Mouse (Mus musculus): Measurements from ENCODE around the gene Nol10. TPM values are rescaled to one million over a fixed set of nuclear protein-coding genes. Genes with fewer than 3 reads are reported as not detected.

Nol10 gene
- polyA plus RNA-seq, 1 experiment from 2014 or later, result 37.5 TPM

DNA sequence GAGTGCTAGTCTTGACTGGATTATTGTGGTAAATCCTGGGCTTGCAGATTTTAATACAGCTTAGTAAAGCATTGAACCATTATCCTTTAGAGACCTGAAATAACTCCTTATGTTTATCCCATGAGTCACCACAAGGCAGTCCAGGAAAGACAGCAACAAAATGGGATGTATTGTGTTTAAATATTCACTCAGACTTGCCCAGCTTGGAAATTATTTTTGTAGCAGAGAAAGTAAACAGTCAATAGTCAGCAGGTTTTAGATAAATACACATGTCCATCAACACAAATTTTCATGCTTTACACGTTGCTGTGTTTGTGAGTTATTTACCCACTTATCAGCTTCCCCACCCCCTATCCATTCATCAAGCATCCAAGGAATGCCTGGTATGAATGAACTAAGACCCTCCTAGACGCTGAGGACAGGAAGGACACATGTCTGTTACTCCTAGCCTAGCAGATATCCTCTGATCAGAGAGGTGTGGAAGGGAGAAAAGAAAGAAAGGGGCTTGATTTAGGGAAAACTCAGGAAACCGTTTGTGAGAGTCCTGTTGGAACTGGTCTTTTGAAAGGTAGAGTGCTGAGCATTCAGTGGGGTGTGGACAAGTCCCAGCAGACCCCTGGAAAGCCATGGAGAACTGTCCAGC is 72.0 kb downstream of the Nol10 start:
- 34% methylated on average over 3 of the region's 3 CpGs for WGBS
- Histone ChIP-seq H3K4me3 (ENCODE audit: low read depth, low read length) (no peak overlapping the region), H3K9ac (replicated peaks; ENCODE audit: low read length) (no peak overlapping the region), H3K4me2 (ENCODE audit: low read depth, low read length) (no peak overlapping the region), H3K36me3 (replicated peaks; ENCODE audit: control insufficient read depth, insufficient read depth, low read depth, low read length) (peaks cover 3% of the 10 kb centered on the region; the same call in 1 of the 2 replicates), H3K27ac (replicated peaks; ENCODE audit: low read depth, low read length) (no peak overlapping the region), H3K9me3 (replicated peaks; ENCODE audit: control insufficient read depth, low read length) (no peaks in the 10 kb centered on the region), H3K27me3 (ENCODE audit: control insufficient read depth, insufficient read depth, low read length) (no peaks in the 10 kb centered on the region), H3K4me1 (ENCODE audit: control insufficient read depth, insufficient read depth, low read length) (no peaks in the 10 kb centered on the region)
- no peak for ATAC-seq (replicated peaks; ENCODE audit: insufficient number of reproducible peaks, low FRiP score, low TSS enrichment, low read depth)
- no peak for DNase-seq (ENCODE audit: low spot score)

GRCm38 (mm10) chr12:17425254-17426169 is 77.3 kb downstream of the Nol10 start:
- 81% methylated on average over 11 of the region's 11 CpGs for WGBS

DNA sequence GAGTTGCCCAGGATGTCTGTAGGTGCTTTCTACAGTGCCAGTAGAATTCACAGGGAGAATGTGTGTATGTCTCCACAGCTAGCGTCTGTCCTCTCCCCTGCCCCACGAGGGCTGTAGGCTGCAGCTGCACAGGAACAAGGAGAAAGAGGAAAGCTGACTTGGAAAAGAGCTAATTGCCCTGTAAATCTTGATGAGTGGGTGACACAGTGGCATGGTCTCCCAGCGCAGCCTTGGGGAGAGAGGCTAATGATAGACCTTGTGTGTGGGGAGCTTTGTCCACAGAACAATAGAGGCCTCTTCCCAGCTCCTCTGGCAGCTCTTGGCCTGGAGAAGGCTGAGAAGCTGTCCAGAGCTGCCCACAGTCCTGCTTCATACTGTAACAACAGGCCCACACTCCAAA is 78.5 kb downstream of the Nol10 start:
- no peak for ATAC-seq (replicated peaks; ENCODE audit: insufficient number of reproducible peaks, low FRiP score, low TSS enrichment, low read depth)

More at GRCm38 (mm10) chr12:17425254-17426169, 77.3 kb downstream of the Nol10 start:
- no peaks in the 10 kb centered on the region for H3K9me3 ChIP-seq (replicated peaks; ENCODE audit: control insufficient read depth, low read length)
- 0 out of 2 replicates have a peak, but pooled peaks cover 2% of the 10 kb centered on the region for H3K36me3 ChIP-seq (replicated peaks; ENCODE audit: control insufficient read depth, insufficient read depth, low read depth, low read length)
- no peaks in the 10 kb centered on the region for H3K4me1 ChIP-seq (ENCODE audit: control insufficient read depth, insufficient read depth, low read length)
- ATAC-seq (replicated peaks; ENCODE audit: insufficient number of reproducible peaks, low FRiP score, low TSS enrichment, low read depth) (no peak), DNase-seq (ENCODE audit: low spot score) (no peak)
- no peak overlapping the region for H3K4me2 ChIP-seq (ENCODE audit: low read depth, low read length)
- no peak overlapping the region for H3K4me3 ChIP-seq (ENCODE audit: low read depth, low read length)
- H3K27ac ChIP-seq (replicated peaks; ENCODE audit: low read depth, low read length), result no peak overlapping the region
- no peak overlapping the region for H3K9ac ChIP-seq (replicated peaks; ENCODE audit: low read length)
- no peaks in the 10 kb centered on the region for H3K27me3 ChIP-seq (ENCODE audit: control insufficient read depth, insufficient read depth, low read length)

DNA sequence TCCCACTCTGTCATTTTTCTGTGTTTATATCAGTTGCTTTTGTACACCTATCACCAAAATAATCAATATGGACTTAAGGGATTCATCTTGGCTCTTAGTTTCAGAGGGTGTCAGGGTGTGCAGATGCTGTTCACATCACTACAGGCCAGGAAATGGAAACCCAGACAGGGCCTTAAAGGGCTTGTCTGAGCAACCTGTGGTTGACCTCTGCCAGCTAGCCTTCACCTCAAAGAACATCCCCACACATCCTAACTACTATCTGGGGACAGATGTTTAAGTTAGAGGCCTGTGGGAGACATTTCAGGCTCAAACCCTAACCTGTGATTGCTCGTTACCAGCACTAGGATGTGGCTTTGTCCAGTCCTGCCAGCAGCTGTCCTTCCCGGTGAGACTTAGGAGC is 82.3 kb downstream of the Nol10 start:
- Histone ChIP-seq H3K4me2 (ENCODE audit: low read depth, low read length) (no peak overlapping the region), H3K9ac (replicated peaks; ENCODE audit: low read length) (no peak overlapping the region), H3K9me3 (replicated peaks; ENCODE audit: control insufficient read depth, low read length) (no peaks in the 10 kb centered on the region), H3K36me3 (replicated peaks; ENCODE audit: control insufficient read depth, insufficient read depth, low read depth, low read length) (peaks cover 5% of the 10 kb centered on the region; the same call in 1 of the 2 replicates), H3K27me3 (ENCODE audit: control insufficient read depth, insufficient read depth, low read length) (no peaks in the 10 kb centered on the region), H3K4me1 (ENCODE audit: control insufficient read depth, insufficient read depth, low read length) (no peaks in the 10 kb centered on the region), H3K27ac (replicated peaks; ENCODE audit: low read depth, low read length) (no peak overlapping the region), H3K4me3 (ENCODE audit: low read depth, low read length) (no peak overlapping the region)
- WGBS, result 76% methylated on average over 2 of the region's 2 CpGs
- ATAC-seq (replicated peaks; ENCODE audit: insufficient number of reproducible peaks, low FRiP score, low TSS enrichment, low read depth), result no peak
- no peak for DNase-seq (ENCODE audit: low spot score)

More for the DNA sequence above, 78.5 kb downstream of the Nol10 start:
- H3K36me3 ChIP-seq (replicated peaks; ENCODE audit: control insufficient read depth, insufficient read depth, low read depth, low read length), result peaks cover 4% of the 10 kb centered on the region; the same call in 1 of the 2 replicates
- no peak overlapping the region for H3K9ac ChIP-seq (replicated peaks; ENCODE audit: low read length)
- WGBS, result 82% methylated on average over 3 of the region's 3 CpGs
- no peak for DNase-seq (ENCODE audit: low spot score)
- no peaks in the 10 kb centered on the region for H3K27me3 ChIP-seq (ENCODE audit: control insufficient read depth, insufficient read depth, low read length)
- H3K4me1 ChIP-seq (ENCODE audit: control insufficient read depth, insufficient read depth, low read length), result no peaks in the 10 kb centered on the region
- H3K4me2 ChIP-seq (ENCODE audit: low read depth, low read length), result no peak overlapping the region
- H3K9me3 ChIP-seq (replicated peaks; ENCODE audit: control insufficient read depth, low read length), result no peaks in the 10 kb centered on the region
- no peak overlapping the region for H3K4me3 ChIP-seq (ENCODE audit: low read depth, low read length)
- H3K27ac ChIP-seq (replicated peaks; ENCODE audit: low read depth, low read length), result no peak overlapping the region

DNA sequence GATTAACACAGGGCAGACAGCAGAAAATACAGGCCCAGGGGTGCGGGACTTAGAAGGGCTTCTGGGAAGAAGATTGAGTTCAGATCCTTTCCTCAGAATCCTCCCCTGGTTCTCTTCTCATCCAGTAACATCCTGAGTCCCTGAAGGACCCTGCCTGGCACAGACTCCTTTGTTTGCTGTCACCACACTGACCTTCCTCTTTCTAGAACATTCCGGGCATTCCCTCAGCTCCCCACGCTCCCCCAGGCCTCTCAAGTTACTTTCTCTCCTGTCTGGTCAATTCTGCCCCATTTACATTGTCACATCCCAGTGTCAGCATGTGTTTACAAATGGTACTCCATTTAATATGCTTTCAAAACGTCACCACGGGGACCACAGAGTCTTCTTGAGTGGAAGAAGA is 82.9 kb downstream of the Nol10 start:
- H3K36me3 ChIP-seq (replicated peaks; ENCODE audit: control insufficient read depth, insufficient read depth, low read depth, low read length), result peaks cover 5% of the 10 kb centered on the region; the same call in 1 of the 2 replicates

DNA sequence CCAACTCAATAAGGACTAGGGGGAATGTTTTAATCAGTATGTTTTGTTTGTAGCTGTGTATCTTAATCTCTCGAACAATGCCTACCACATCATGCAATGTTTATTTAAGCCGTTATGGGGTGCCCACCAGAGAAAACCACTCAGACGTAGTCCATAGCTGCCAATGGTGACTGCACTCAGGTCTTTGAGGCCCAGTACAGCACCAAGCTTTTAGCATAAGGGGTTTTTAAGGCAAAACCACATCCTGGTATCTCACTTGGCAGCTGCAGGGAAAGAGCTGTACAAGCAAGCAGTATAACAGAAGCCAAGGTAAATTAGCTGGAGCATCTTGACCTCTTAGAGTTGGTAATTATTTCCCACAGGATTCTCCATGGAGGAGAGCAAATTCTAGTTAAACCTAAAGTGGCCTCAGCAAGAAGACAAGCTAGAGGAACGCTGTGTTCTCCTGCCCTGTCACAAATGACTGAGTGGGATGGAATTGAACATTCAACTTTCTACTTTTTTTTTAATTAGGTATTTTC is 83.6 kb downstream of the Nol10 start:
- Histone ChIP-seq H3K4me1 (ENCODE audit: control insufficient read depth, insufficient read depth, low read length) (no peaks in the 10 kb centered on the region), H3K4me2 (ENCODE audit: low read depth, low read length) (no peak overlapping the region), H3K4me3 (ENCODE audit: low read depth, low read length) (no peak overlapping the region), H3K9me3 (replicated peaks; ENCODE audit: control insufficient read depth, low read length) (no peaks in the 10 kb centered on the region), H3K9ac (replicated peaks; ENCODE audit: low read length) (no peak overlapping the region), H3K27ac (replicated peaks; ENCODE audit: low read depth, low read length) (no peak overlapping the region), H3K27me3 (ENCODE audit: control insufficient read depth, insufficient read depth, low read length) (no peaks in the 10 kb centered on the region), H3K36me3 (replicated peaks; ENCODE audit: control insufficient read depth, insufficient read depth, low read depth, low read length) (peaks cover 5% of the 10 kb centered on the region; the same call in 1 of the 2 replicates)
- DNase-seq (ENCODE audit: low spot score) (no peak), ATAC-seq (replicated peaks; ENCODE audit: insufficient number of reproducible peaks, low FRiP score, low TSS enrichment, low read depth) (no peak)
- WGBS, result 89% methylated on average over 4 of the region's 4 CpGs

More for the DNA sequence above, 82.9 kb downstream of the Nol10 start:
- Histone ChIP-seq H3K27me3 (ENCODE audit: control insufficient read depth, insufficient read depth, low read length) (no peaks in the 10 kb centered on the region), H3K27ac (replicated peaks; ENCODE audit: low read depth, low read length) (no peak overlapping the region), H3K4me2 (ENCODE audit: low read depth, low read length) (no peak overlapping the region), H3K9me3 (replicated peaks; ENCODE audit: control insufficient read depth, low read length) (no peaks in the 10 kb centered on the region), H3K4me1 (ENCODE audit: control insufficient read depth, insufficient read depth, low read length) (no peaks in the 10 kb centered on the region), H3K4me3 (ENCODE audit: low read depth, low read length) (no peak overlapping the region), H3K9ac (replicated peaks; ENCODE audit: low read length) (no peak overlapping the region)
- DNase-seq (ENCODE audit: low spot score) (no peak), ATAC-seq (replicated peaks; ENCODE audit: insufficient number of reproducible peaks, low FRiP score, low TSS enrichment, low read depth) (no peak)
- 82% methylated on average over 5 of the region's 5 CpGs for WGBS

GRCm38 (mm10) chr12:17433712-17434111 is 85.5 kb downstream of the Nol10 start:
- ATAC-seq (replicated peaks; ENCODE audit: insufficient number of reproducible peaks, low FRiP score, low TSS enrichment, low read depth), result no peak
- DNase-seq (ENCODE audit: low spot score), result no peak
- Histone ChIP-seq H3K27me3 (ENCODE audit: control insufficient read depth, insufficient read depth, low read length) (no peaks in the 10 kb centered on the region), H3K27ac (replicated peaks; ENCODE audit: low read depth, low read length) (no peak overlapping the region), H3K4me3 (ENCODE audit: low read depth, low read length) (no peak overlapping the region), H3K9ac (replicated peaks; ENCODE audit: low read length) (no peak overlapping the region), H3K9me3 (replicated peaks; ENCODE audit: control insufficient read depth, low read length) (no peaks in the 10 kb centered on the region), H3K4me1 (ENCODE audit: control insufficient read depth, insufficient read depth, low read length) (no peaks in the 10 kb centered on the region), H3K4me2 (ENCODE audit: low read depth, low read length) (no peak overlapping the region), H3K36me3 (replicated peaks; ENCODE audit: control insufficient read depth, insufficient read depth, low read depth, low read length) (peaks cover 3% of the 10 kb centered on the region; the same call in 1 of the 2 replicates)
- WGBS, result 92% methylated on average over 4 of the region's 4 CpGs

Data from embryonic facial prominence, embryonic 11.5 days (tissue).